Mouse (Mus musculus): ENCODE results near the gene Ube2v1. TPM values are rescaled to one million over a fixed set of nuclear protein-coding genes. Genes with fewer than 3 reads are reported as not detected.

The Ube2v1 gene
- polyA plus RNA-seq, 1 experiment from 2014 or later: 267 TPM

DNA sequence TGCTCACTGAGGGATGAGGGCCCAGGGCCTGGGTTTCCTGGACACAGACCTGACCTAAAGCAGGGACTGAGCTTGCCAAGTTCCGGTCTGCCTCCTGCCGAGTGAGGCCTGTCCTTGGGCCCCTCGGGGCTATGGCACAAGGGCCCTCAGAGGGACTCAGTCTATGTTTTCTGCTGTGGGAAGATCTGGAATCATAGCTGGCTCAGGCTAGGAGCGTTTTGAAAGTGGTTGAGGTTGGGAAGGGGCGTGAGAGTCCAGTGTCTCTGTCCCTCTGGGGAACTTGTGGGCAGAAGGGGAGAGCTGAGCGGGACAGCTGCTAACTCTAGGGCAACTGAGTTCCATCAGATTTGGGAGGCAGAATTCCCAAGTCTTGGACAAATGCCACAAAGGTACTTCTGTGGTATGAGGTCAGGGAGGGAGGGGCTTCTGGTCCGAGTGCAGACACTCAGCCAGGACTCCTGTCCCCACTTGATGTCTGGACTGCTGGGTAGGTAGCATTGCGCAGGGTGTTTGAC lies 31.4 kb downstream of the Ube2v1 start:
- H3K36me3 ChIP-seq (ENCODE audit: control insufficient read depth, insufficient read depth, low read length): no peaks in the 10 kb centered on the region
- no peak overlapping the region for H3K27ac ChIP-seq (ENCODE audit: low read length)
- H3K9me3 ChIP-seq (replicated peaks; ENCODE audit: control insufficient read depth, low read length): no peaks in the 10 kb centered on the region
- no peak overlapping the region for H3K4me3 ChIP-seq (replicated peaks; ENCODE audit: low read length)
- no peak overlapping the region; the same call in 1 of the 2 replicates for H3K9ac ChIP-seq (ENCODE audit: low read length)
- WGBS: 74% methylated on average over 8 of the region's 8 CpGs
- peaks cover 34% of the 10 kb centered on the region for H3K4me1 ChIP-seq (ENCODE audit: control insufficient read depth, insufficient read depth, low read length)
- no peaks in the 10 kb centered on the region for H3K27me3 ChIP-seq (ENCODE audit: control insufficient read depth, insufficient read depth, low read length)
- ATAC-seq (ENCODE audit: insufficient read depth, low FRiP score): no peak
- H3K4me2 ChIP-seq (ENCODE audit: low read depth, low read length): no peak overlapping the region

DNA sequence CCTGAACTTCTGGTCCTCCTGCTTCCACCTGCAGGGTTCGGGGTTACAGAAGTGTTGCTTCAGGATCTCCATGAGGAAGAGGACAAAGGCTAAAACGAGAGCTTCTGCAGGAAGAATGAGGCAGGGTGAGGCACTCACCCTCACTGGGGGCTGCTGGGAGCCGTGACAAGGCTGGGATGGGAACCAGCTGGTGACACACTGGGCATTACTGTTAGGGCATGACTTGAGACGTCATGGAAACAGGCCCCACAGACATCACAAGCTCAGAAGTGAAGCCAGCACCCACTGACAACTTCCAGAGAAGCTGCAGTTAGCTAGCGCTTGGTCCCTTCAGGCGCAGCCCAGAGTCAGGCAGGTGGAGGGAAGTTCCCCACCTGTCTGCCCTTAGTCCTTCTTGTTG lies 32.0 kb downstream of the Ube2v1 start:
- H3K4me1 ChIP-seq (ENCODE audit: control insufficient read depth, insufficient read depth, low read length): peaks cover 36% of the 10 kb centered on the region

GRCm38 (mm10) chr2:167599195-167599594 lies 32.7 kb downstream of the Ube2v1 start:
- 86% methylated on average over 5 of the region's 5 CpGs for WGBS
- peaks cover 37% of the 10 kb centered on the region for H3K4me1 ChIP-seq (ENCODE audit: control insufficient read depth, insufficient read depth, low read length)
- no peaks in the 10 kb centered on the region for H3K36me3 ChIP-seq (ENCODE audit: control insufficient read depth, insufficient read depth, low read length)
- H3K4me2 ChIP-seq (ENCODE audit: low read depth, low read length): no peak overlapping the region
- H3K9me3 ChIP-seq (replicated peaks; ENCODE audit: control insufficient read depth, low read length): no peaks in the 10 kb centered on the region
- no peak overlapping the region for H3K4me3 ChIP-seq (replicated peaks; ENCODE audit: low read length)
- no peak overlapping the region for H3K27ac ChIP-seq (ENCODE audit: low read length)
- H3K27me3 ChIP-seq (ENCODE audit: control insufficient read depth, insufficient read depth, low read length): no peaks in the 10 kb centered on the region
- no peak for ATAC-seq (ENCODE audit: insufficient read depth, low FRiP score)
- no peak overlapping the region for H3K9ac ChIP-seq (ENCODE audit: low read length)

More for the DNA sequence above, 32.0 kb downstream of the Ube2v1 start:
- ATAC-seq (ENCODE audit: insufficient read depth, low FRiP score): no peak
- Histone ChIP-seq H3K4me3 (replicated peaks; ENCODE audit: low read length) (no peak overlapping the region), H3K4me2 (ENCODE audit: low read depth, low read length) (no peak overlapping the region), H3K9me3 (replicated peaks; ENCODE audit: control insufficient read depth, low read length) (no peaks in the 10 kb centered on the region), H3K36me3 (ENCODE audit: control insufficient read depth, insufficient read depth, low read length) (no peaks in the 10 kb centered on the region), H3K27ac (ENCODE audit: low read length) (no peak overlapping the region), H3K27me3 (ENCODE audit: control insufficient read depth, insufficient read depth, low read length) (no peaks in the 10 kb centered on the region), H3K9ac (ENCODE audit: low read length) (no peak overlapping the region; the same call in 1 of the 2 replicates)
- 58% methylated on average over 6 of the region's 6 CpGs for WGBS

GRCm38 (mm10) chr2:167597492-167598186 lies 34.3 kb downstream of the Ube2v1 start:
- peak; percentile 74 for ATAC-seq (ENCODE audit: insufficient read depth, low FRiP score)
- peaks cover 48% of the 10 kb centered on the region for H3K4me1 ChIP-seq (ENCODE audit: control insufficient read depth, insufficient read depth, low read length)
- whole genome bisulfite sequencing: 17% methylated on average over 40 of the region's 40 CpGs
- H3K4me3 ChIP-seq (replicated peaks; ENCODE audit: low read length): peak overlapping the region; percentile 23
- no peaks in the 10 kb centered on the region for H3K9me3 ChIP-seq (replicated peaks; ENCODE audit: control insufficient read depth, low read length)
- peak overlapping the region; percentile 50 for H3K4me2 ChIP-seq (ENCODE audit: low read depth, low read length)
- peak overlapping the region; percentile 89 for H3K27ac ChIP-seq (ENCODE audit: low read length)
- H3K27me3 ChIP-seq (ENCODE audit: control insufficient read depth, insufficient read depth, low read length): no peaks in the 10 kb centered on the region
- no peaks in the 10 kb centered on the region for H3K36me3 ChIP-seq (ENCODE audit: control insufficient read depth, insufficient read depth, low read length)
- peak overlapping the region; percentile 67 for H3K9ac ChIP-seq (ENCODE audit: low read length)

DNA sequence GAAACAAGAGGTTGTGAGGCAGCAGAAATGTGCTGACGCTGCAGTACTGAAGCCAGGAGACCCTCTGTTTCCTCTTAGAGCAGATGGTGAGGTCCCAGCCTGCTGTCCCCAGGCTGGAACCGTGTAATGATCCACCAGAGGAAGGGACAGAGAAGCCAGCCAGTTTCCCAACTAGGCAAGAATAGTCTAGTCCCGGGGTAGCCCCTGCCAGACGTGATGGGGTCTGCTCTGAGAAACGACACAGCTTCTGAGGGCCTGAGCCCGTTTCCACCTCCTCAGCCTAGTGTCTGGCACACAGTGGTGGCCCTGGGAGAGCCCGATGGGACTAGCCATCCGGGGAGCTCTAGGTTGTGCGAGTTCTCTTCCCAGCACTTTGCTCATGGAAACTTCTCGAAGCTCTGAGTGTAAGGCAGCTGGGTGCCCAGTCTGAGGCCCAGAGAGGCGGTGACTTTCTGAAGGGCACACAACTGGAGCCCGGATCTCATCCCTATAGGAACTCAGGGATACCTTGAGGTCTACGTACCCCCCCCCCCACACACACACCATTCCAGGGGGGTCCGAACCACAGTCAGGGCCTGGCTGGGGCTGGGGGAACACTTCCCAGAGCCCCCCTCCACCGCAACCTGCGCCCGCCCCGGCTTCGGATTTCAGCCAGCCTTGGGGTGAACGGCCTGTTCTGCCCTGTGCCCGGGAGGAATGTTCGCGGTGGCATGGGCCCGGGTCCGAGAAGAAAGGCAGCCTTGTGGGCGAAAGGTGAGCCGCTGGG lies 35.0 kb downstream of the Ube2v1 start:
- no peaks in the 10 kb centered on the region for H3K27me3 ChIP-seq (ENCODE audit: control insufficient read depth, insufficient read depth, low read length)
- peak overlapping the region; percentile 89 for H3K27ac ChIP-seq (ENCODE audit: low read length)
- no peak for ATAC-seq (ENCODE audit: insufficient read depth, low FRiP score)
- no peaks in the 10 kb centered on the region for H3K9me3 ChIP-seq (replicated peaks; ENCODE audit: control insufficient read depth, low read length)
- H3K4me1 ChIP-seq (ENCODE audit: control insufficient read depth, insufficient read depth, low read length): peaks cover 48% of the 10 kb centered on the region
- H3K4me3 ChIP-seq (replicated peaks; ENCODE audit: low read length): peak overlapping the region; percentile 23
- H3K4me2 ChIP-seq (ENCODE audit: low read depth, low read length): peak overlapping the region; percentile 50
- 35% methylated on average over 27 of the region's 27 CpGs for WGBS
- H3K9ac ChIP-seq (ENCODE audit: low read length): peak overlapping the region; percentile 67
- H3K36me3 ChIP-seq (ENCODE audit: control insufficient read depth, insufficient read depth, low read length): no peaks in the 10 kb centered on the region

- H3K27ac ChIP-seq (ENCODE audit: low read length): peak overlapping the region; percentile 90
- no peaks in the 10 kb centered on the region for H3K9me3 ChIP-seq (replicated peaks; ENCODE audit: control insufficient read depth, low read length)
- peaks cover 48% of the 10 kb centered on the region for H3K4me1 ChIP-seq (ENCODE audit: control insufficient read depth, insufficient read depth, low read length)
These were observed 35.6 kb downstream of the Ube2v1 start for GRCm38 (mm10) chr2:167596262-167596661.

DNA sequence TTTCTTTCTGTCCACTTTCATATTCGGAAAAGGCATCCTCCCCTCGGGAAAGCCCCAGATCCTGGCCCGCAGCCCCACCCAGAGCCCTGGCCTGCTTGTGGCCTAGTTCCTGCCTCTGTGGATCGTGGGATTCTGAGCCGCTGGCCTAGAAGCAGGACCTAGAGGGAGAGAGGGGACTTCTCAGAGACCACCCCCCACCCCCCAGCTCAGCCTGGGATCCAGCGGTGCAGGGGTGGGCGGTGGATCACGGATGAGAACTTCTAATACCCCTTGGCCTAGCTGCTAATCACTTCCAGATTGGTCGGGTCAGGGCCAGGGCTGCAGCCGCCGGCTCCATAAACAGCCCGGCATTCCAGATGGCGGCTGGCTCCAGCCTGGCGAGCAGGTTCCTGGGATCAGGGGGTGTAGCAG lies 36.1 kb downstream of the Ube2v1 start:
- WGBS: 32% methylated on average over 14 of the region's 14 CpGs
- Histone ChIP-seq H3K27ac (ENCODE audit: low read length) (peak overlapping the region; percentile 90), H3K4me2 (ENCODE audit: low read depth, low read length) (peak overlapping the region; percentile 5; the same call in 1 of the 2 replicates), H3K36me3 (ENCODE audit: control insufficient read depth, insufficient read depth, low read length) (no peaks in the 10 kb centered on the region), H3K9me3 (replicated peaks; ENCODE audit: control insufficient read depth, low read length) (no peaks in the 10 kb centered on the region), H3K27me3 (ENCODE audit: control insufficient read depth, insufficient read depth, low read length) (no peaks in the 10 kb centered on the region), H3K9ac (ENCODE audit: low read length) (peak overlapping the region; percentile 56; the same call in 1 of the 2 replicates), H3K4me1 (ENCODE audit: control insufficient read depth, insufficient read depth, low read length) (peaks cover 48% of the 10 kb centered on the region), H3K4me3 (replicated peaks; ENCODE audit: low read length) (no peak overlapping the region)
- ATAC-seq (ENCODE audit: insufficient read depth, low FRiP score): 0 out of 2 replicates have a peak, but pooled peaks have one; percentile 11

More at GRCm38 (mm10) chr2:167596262-167596661, 35.6 kb downstream of the Ube2v1 start:
- no peak overlapping the region; the same call in 1 of the 2 replicates for H3K4me2 ChIP-seq (ENCODE audit: low read depth, low read length)
- no peaks in the 10 kb centered on the region for H3K27me3 ChIP-seq (ENCODE audit: control insufficient read depth, insufficient read depth, low read length)
- 29% methylated on average over 4 of the region's 4 CpGs for WGBS
- peak overlapping the region; percentile 56; the same call in 1 of the 2 replicates for H3K9ac ChIP-seq (ENCODE audit: low read length)
- no peaks in the 10 kb centered on the region for H3K36me3 ChIP-seq (ENCODE audit: control insufficient read depth, insufficient read depth, low read length)
- ATAC-seq (ENCODE audit: insufficient read depth, low FRiP score): no peak
- no peak overlapping the region for H3K4me3 ChIP-seq (replicated peaks; ENCODE audit: low read length)

DNA sequence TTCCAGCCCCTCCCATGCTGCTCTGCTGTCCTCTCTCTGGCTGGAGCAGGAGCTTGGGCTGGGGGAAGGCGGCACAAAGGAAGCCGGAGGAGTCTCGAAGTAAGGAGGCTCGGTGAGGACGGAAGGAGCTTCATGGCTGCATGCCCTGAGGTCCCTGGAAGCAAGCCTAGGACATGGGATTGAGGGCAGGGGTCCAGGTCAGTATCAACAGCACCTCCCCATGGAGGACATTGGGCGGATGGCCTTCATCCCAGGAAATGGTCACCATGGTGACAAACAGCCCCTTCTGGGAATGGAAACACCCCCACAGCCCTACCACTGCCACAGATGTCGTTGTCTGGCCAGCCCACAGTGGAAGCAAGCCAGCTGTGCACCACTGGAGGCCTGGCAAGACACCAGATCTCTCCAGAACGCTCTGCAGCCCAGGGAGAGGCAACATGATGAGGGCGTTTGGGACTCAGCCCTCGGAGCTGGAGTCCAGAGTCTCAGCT lies 37.4 kb downstream of the Ube2v1 start:
- Histone ChIP-seq H3K9ac (ENCODE audit: low read length) (no peak overlapping the region), H3K27ac (ENCODE audit: low read length) (peak overlapping the region; percentile 90), H3K36me3 (ENCODE audit: control insufficient read depth, insufficient read depth, low read length) (no peaks in the 10 kb centered on the region), H3K4me1 (ENCODE audit: control insufficient read depth, insufficient read depth, low read length) (peaks cover 48% of the 10 kb centered on the region), H3K9me3 (replicated peaks; ENCODE audit: control insufficient read depth, low read length) (no peaks in the 10 kb centered on the region), H3K27me3 (ENCODE audit: control insufficient read depth, insufficient read depth, low read length) (no peaks in the 10 kb centered on the region), H3K4me3 (replicated peaks; ENCODE audit: low read length) (no peak overlapping the region), H3K4me2 (ENCODE audit: low read depth, low read length) (no peak overlapping the region)
- 19% methylated on average over 10 of the region's 10 CpGs for WGBS
- peak; percentile 70 for ATAC-seq (ENCODE audit: insufficient read depth, low FRiP score)
